Mouse (Mus musculus) kidney, embryonic 15.5 days (tissue): ENCODE results near the gene Slc13a4. TPM values are rescaled to one million over a fixed set of nuclear protein-coding genes. Genes with fewer than 3 reads are reported as not detected.
A peak's percentile ranks its signal among the peaks of the same experiment; 100 is the strongest.

Source experiments
- ATAC-seq: fragments of 200-750 bp; cut with Nextera tagmentation; replicated peaks from 2 replicates; pipeline ENCODE4 v1.8.0; 2017; ENCODE audit warnings: moderate TSS enrichment; ENCODE audit not compliant: low FRiP score
- H3K27ac ChIP-seq: fragments of 300-500 bp; sonication (generic); 2 replicates; pipeline ENCODE4 v1.5.1; 2015; ENCODE audit warnings: mild to moderate bottlenecking, inconsistent platforms
- H3K27me3 ChIP-seq: fragments of 300-500 bp; sonication (generic); 2 replicates; pipeline ENCODE4 v1.6.1; 2015; ENCODE audit warnings: inconsistent platforms
- H3K36me3 ChIP-seq: fragments of 300-500 bp; sonication (generic); 2 replicates; pipeline ENCODE4 v1.6.1; 2015; ENCODE audit warnings: inconsistent platforms
- H3K4me1 ChIP-seq: fragments of 300-500 bp; sonication (generic); 2 replicates; pipeline ENCODE4 v1.6.1; 2015; ENCODE audit warnings: inconsistent platforms
- H3K4me2 ChIP-seq: fragments of 300-500 bp; sonication (generic); 2 replicates; pipeline ENCODE4 v1.6.1; 2015; ENCODE audit warnings: moderate library complexity, mild to moderate bottlenecking, inconsistent platforms
- H3K4me3 ChIP-seq: fragments of 300-500 bp; sonication (generic); replicated peaks from 2 replicates; pipeline ENCODE4 v1.5.1; 2015; ENCODE audit warnings: mild to moderate bottlenecking, inconsistent platforms
- H3K9ac ChIP-seq: fragments of 300-500 bp; sonication (generic); 2 replicates; pipeline ENCODE4 v1.6.1; 2015; ENCODE audit warnings: mild to moderate bottlenecking, inconsistent platforms
- H3K9me3 ChIP-seq: fragments of 300-500 bp; sonication (generic); replicated peaks from 2 replicates; pipeline ENCODE4 v1.6.1; 2016; ENCODE audit warnings: inconsistent platforms
- WGBS: fragments of 180-500 bp; shearing (Covaris S2); methylation state at CpG from one replicate; pipeline ENCODE4 v1.1.7; 2015; ENCODE audit warnings: mixed read lengths; 5-methylcytosine and 5-hydroxymethylcytosine counted together
- polyA plus RNA-seq: library from polyadenylated mRNA; unstranded; fragments of >200 nt; fragmentation: Nextera tagmentation; extraction: Ambion mirVana; gene quantifications from 2 replicates; pipeline ENCODE4 v1.2.1, GENCODE M21; 2015

The Slc13a4 gene
- polyA plus RNA-seq, 1 experiment from 2014 or later: 0.18 TPM

- no peaks in the 10 kb centered on the region for H3K36me3 ChIP-seq
- WGBS: 91% methylated on average over 12 of the region's 12 CpGs
- H3K27ac ChIP-seq: no peak overlapping the region
- H3K4me3 ChIP-seq: no peak overlapping the region
- no peak overlapping the region for H3K9ac ChIP-seq
- H3K9me3 ChIP-seq: no peaks in the 10 kb centered on the region
- no peak overlapping the region for H3K4me2 ChIP-seq
- H3K27me3 ChIP-seq: no peaks in the 10 kb centered on the region
- H3K4me1 ChIP-seq: peaks cover 15% of the 10 kb centered on the region; the same call in 1 of the 2 replicates
- ATAC-seq: no peak
These were observed 36.7 kb downstream of the Slc13a4 start for GRCm38 (mm10) chr6:35271094-35271855.

- no peak overlapping the region for H3K27ac ChIP-seq
- peaks cover 19% of the 10 kb centered on the region; the same call in 1 of the 2 replicates for H3K4me1 ChIP-seq
- no peaks in the 10 kb centered on the region for H3K9me3 ChIP-seq
- H3K9ac ChIP-seq: no peak overlapping the region
- H3K36me3 ChIP-seq: no peaks in the 10 kb centered on the region
- H3K4me3 ChIP-seq: no peak overlapping the region
- H3K4me2 ChIP-seq: no peak overlapping the region
- no peak for ATAC-seq
- 86% methylated on average over 13 of the region's 13 CpGs for WGBS
- no peaks in the 10 kb centered on the region for H3K27me3 ChIP-seq
These were observed 38.3 kb downstream of the Slc13a4 start for GRCm38 (mm10) chr6:35269643-35270042.

DNA sequence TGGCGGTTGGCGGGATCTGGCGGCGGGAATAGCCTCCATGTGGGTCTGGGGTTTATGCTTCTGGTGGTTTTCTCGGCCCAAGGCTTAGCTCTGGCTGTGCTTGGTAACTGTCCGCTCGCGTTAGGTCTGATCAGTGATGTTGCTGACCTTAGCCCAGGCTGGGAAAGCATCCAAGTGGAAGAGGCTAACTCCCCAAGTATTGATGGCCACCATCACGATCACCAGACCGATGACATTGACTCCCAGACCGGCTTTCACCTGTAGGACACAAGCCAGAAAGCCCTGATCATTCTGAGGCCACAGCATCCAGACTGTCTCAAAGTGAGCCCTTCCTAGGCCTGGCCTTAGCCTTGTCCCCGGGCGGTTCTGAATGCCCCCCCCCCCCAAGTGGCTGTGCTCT, 39.2 kb downstream of the Slc13a4 start:
- no peaks in the 10 kb centered on the region for H3K27me3 ChIP-seq
- no peaks in the 10 kb centered on the region for H3K9me3 ChIP-seq
- H3K36me3 ChIP-seq: peaks cover 6% of the 10 kb centered on the region
- no peak for ATAC-seq
- 95% methylated on average over 13 of the region's 13 CpGs for WGBS
- H3K27ac ChIP-seq: no peak overlapping the region
- H3K9ac ChIP-seq: no peak overlapping the region
- H3K4me2 ChIP-seq: no peak overlapping the region
- H3K4me1 ChIP-seq: peaks cover 18% of the 10 kb centered on the region; the same call in 1 of the 2 replicates
- H3K4me3 ChIP-seq: no peak overlapping the region

- H3K9ac ChIP-seq: no peak overlapping the region
- ATAC-seq: peak; percentile 73
- 0 out of 2 replicates have a peak overlapping the region, but pooled peaks have one; percentile 27 for H3K27ac ChIP-seq
- H3K4me2 ChIP-seq: no peak overlapping the region
- no peaks in the 10 kb centered on the region for H3K9me3 ChIP-seq
- peaks cover 34% of the 10 kb centered on the region for H3K36me3 ChIP-seq
- H3K27me3 ChIP-seq: no peaks in the 10 kb centered on the region
- H3K4me3 ChIP-seq: no peak overlapping the region
- 72% methylated on average over 15 of the region's 15 CpGs for WGBS
- H3K4me1 ChIP-seq: 0 out of 2 replicates have a peak, but pooled peaks cover 4% of the 10 kb centered on the region
These were observed 42.2 kb downstream of the Slc13a4 start for GRCm38 (mm10) chr6:35265580-35266278.

GRCm38 (mm10) chr6:35260531-35260930, 47.4 kb downstream of the Slc13a4 start:
- WGBS: 84% methylated on average over 7 of the region's 7 CpGs
- H3K4me1 ChIP-seq: peaks cover 14% of the 10 kb centered on the region; the same call in 1 of the 2 replicates
- ATAC-seq: no peak

GRCm38 (mm10) chr6:35259526-35259925, 48.4 kb downstream of the Slc13a4 start:
- Histone ChIP-seq H3K9ac (no peak overlapping the region), H3K4me2 (no peak overlapping the region), H3K9me3 (no peaks in the 10 kb centered on the region), H3K36me3 (peaks cover 43% of the 10 kb centered on the region), H3K4me1 (peaks cover 20% of the 10 kb centered on the region), H3K27me3 (no peaks in the 10 kb centered on the region), H3K27ac (no peak overlapping the region), H3K4me3 (no peak overlapping the region)
- no peak for ATAC-seq
- 77% methylated on average over 5 of the region's 5 CpGs for WGBS

More at GRCm38 (mm10) chr6:35260531-35260930, 47.4 kb downstream of the Slc13a4 start:
- H3K9ac ChIP-seq: no peak overlapping the region
- no peaks in the 10 kb centered on the region for H3K9me3 ChIP-seq
- H3K4me3 ChIP-seq: no peak overlapping the region
- H3K27me3 ChIP-seq: no peaks in the 10 kb centered on the region
- H3K4me2 ChIP-seq: no peak overlapping the region
- H3K36me3 ChIP-seq: peaks cover 43% of the 10 kb centered on the region
- H3K27ac ChIP-seq: no peak overlapping the region

DNA sequence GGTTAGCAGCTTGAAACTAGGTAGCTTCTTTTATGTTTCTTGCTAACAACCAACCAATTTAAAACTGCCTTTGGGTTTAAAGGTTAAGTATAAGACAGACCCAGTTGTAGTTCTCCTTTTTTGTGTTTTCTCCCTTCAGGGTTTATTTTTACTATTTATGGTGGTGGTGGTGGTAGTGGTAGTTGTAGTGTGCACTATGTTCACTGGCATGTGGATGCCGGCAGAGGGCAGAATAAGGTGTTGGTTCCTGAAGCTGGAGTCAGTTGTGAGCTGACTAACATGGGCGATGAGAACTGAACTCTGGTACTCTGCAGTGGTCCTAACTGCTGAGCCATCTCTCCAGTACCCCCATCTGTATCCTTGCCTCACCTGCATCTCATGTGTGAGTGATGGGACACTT, 49.0 kb downstream of the Slc13a4 start:
- H3K36me3 ChIP-seq: peaks cover 39% of the 10 kb centered on the region

GRCm38 (mm10) chr6:35257626-35258190, 50.2 kb downstream of the Slc13a4 start:
- H3K9ac ChIP-seq: no peak overlapping the region
- no peak overlapping the region for H3K27ac ChIP-seq
- H3K27me3 ChIP-seq: no peaks in the 10 kb centered on the region
- peaks cover 34% of the 10 kb centered on the region for H3K4me1 ChIP-seq
- H3K36me3 ChIP-seq: peaks cover 27% of the 10 kb centered on the region
- 92% methylated on average over 13 of the region's 13 CpGs for WGBS
- H3K9me3 ChIP-seq: no peaks in the 10 kb centered on the region
- ATAC-seq: no peak
- no peak overlapping the region for H3K4me2 ChIP-seq
- H3K4me3 ChIP-seq: no peak overlapping the region

More for the DNA sequence above, 49.0 kb downstream of the Slc13a4 start:
- no peaks in the 10 kb centered on the region for H3K27me3 ChIP-seq
- no peaks in the 10 kb centered on the region for H3K9me3 ChIP-seq
- H3K4me2 ChIP-seq: no peak overlapping the region
- 100% methylated on average over 2 of the region's 2 CpGs for WGBS
- no peak overlapping the region for H3K4me3 ChIP-seq
- ATAC-seq: no peak
- peaks cover 26% of the 10 kb centered on the region for H3K4me1 ChIP-seq
- no peak overlapping the region for H3K27ac ChIP-seq
- H3K9ac ChIP-seq: no peak overlapping the region

DNA sequence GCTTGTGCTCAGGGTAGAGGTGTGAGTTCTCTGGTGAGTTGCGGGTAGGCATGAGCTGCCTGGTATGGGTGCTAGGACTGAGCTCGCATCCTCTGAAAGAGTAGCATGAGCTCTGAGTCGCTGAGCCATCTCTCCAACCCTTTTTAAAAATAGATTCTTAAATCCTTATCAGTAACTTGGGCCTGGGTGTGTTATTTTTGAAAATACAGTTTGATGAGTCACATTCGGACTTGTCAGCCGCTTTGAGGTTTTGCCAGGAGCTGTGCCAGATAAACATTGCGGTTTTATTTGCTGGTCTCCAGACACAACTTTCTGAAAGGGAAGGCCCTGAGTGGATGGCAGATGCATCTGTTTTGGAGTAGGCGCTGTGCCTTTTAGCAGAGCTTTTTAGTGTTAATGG, 51.2 kb downstream of the Slc13a4 start:
- no peak overlapping the region for H3K9ac ChIP-seq
- ATAC-seq: no peak
- H3K9me3 ChIP-seq: no peaks in the 10 kb centered on the region
- 65% methylated on average over 7 of the region's 7 CpGs for WGBS
- H3K27me3 ChIP-seq: no peaks in the 10 kb centered on the region
- H3K36me3 ChIP-seq: peaks cover 19% of the 10 kb centered on the region
- H3K4me1 ChIP-seq: peaks cover 39% of the 10 kb centered on the region
- H3K4me3 ChIP-seq: no peak overlapping the region
- H3K4me2 ChIP-seq: 0 out of 2 replicates have a peak overlapping the region, but pooled peaks have one; percentile 5
- no peak overlapping the region for H3K27ac ChIP-seq

DNA sequence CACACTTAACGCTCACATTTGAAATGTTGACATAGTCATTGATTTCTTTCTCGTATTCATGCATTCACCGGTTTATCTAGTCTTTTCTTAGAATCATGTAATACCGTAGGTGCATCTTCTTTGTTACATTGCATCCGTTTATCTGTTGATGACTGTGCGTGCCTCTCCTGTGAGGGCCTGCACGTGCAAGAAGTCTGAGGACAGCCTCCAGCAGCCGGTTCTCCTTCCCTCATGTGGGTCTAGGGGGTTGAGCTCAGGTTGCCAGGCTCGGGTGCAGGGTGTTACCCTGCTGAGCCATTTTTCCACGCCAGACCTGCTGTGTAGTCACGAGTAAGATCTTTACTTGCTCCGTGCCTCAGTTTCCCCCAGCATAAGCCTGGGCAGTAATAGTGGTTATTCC, 52.9 kb downstream of the Slc13a4 start:
- Histone ChIP-seq H3K36me3 (0 out of 2 replicates have a peak, but pooled peaks cover 2% of the 10 kb centered on the region), H3K4me3 (peak overlapping the region; percentile 73; the same call in 1 of the 2 replicates), H3K9ac (0 out of 2 replicates have a peak overlapping the region, but pooled peaks have one; percentile 22), H3K27me3 (no peaks in the 10 kb centered on the region), H3K4me2 (peak overlapping the region; percentile 65), H3K4me1 (peaks cover 39% of the 10 kb centered on the region), H3K9me3 (no peaks in the 10 kb centered on the region), H3K27ac (0 out of 2 replicates have a peak overlapping the region, but pooled peaks have one; percentile 3)
- no peak for ATAC-seq
- 76% methylated on average over 12 of the region's 12 CpGs for WGBS

GRCm38 (mm10) chr6:35254136-35254904, 53.6 kb downstream of the Slc13a4 start:
- H3K9ac ChIP-seq: peak overlapping the region; percentile 22; the same call in 1 of the 2 replicates
- H3K4me3 ChIP-seq: peak overlapping the region; percentile 73
- 0 out of 2 replicates have a peak, but pooled peaks have one; percentile 17 for ATAC-seq
- H3K27me3 ChIP-seq: no peaks in the 10 kb centered on the region
- H3K4me2 ChIP-seq: peak overlapping the region; percentile 65
- H3K36me3 ChIP-seq: no peaks in the 10 kb centered on the region
- 58% methylated on average over 9 of the region's 9 CpGs for WGBS
- no peaks in the 10 kb centered on the region for H3K9me3 ChIP-seq
- H3K27ac ChIP-seq: peak overlapping the region; percentile 3; the same call in 1 of the 2 replicates
- H3K4me1 ChIP-seq: peaks cover 39% of the 10 kb centered on the region
